9 mouse cellular contexts compared by ENCODE assay signal in the genomic region with DNA sequence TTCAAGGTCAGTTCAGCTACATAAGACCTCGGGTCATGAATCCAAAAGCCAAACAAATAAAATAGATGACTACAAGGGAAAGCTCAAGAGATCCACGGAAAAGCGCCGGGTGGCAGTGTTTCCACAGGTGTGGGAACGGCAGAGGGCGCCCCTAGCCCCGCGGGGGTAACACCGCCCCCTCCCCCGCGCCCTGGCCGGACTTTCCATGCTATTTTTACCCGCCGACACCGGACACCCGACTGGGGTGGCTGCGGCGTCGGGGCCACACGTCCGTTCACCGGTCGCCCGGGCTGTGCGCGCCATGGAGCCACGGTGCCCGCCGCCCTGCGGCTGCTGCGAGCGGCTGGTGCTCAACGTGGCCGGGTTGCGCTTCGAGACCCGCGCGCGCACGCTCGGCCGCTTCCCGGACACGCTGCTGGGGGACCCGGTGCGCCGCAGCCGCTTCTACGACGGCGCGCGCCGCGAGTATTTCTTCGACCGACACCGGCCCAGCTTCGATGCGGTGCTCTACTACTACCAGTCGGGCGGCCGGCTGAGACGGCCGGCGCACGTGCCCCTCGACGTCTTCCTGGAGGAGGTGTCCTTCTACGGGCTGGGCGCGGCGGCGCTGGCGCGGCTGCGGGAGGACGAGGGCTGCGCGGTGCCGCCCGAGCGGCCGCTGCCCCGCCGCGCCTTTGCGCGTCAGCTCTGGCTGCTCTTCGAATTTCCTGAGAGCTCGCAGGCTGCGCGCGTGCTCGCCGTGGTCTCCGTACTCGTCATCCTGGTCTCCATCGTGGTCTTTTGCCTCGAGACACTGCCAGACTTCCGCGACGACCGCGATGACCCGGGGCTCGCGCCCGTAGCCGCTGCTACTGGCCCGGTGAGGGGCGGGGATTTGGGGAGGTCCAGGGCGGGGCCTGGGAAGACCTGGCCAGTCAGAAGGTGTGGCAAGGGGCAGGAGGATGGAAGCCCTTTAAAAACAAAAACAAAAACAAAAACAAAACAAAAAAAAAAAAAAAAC. TPM values are rescaled to one million over a fixed set of nuclear protein-coding genes. Genes with fewer than 3 reads are reported as not detected.
DNase-seq lines count a peak whose midpoint lies in the region; ATAC-seq and TF ChIP-seq lines count a peak whose summit lies in the region.
"Had no signal": no experiment of that assay in that cellular context is flagged by ENCODE, and none has a peak within 500 bp of the region (broad histone marks: within the 10 kb centered on the region; RNA-seq: fewer than 3 reads in every experiment).

No protein-coding gene starts in this region.

- intact Hi-C loops in heart, postnatal 10 days (cut with DNase I), result loop anchor here (5.0 kb wide), 1 partner anchor 156 kb away; no protein-coding TSS in a partner anchor
- intact Hi-C loops in left cerebral cortex, postnatal 36 days (cut with DNase I), result no loop called here

- H3K4me2 ChIP-seq in embryonic facial prominence, embryonic 14.5 days (ENCODE audit: low read depth, low read length), result peak overlapping the region; percentile 64
- peak overlapping the region; percentile 63 for H3K4me2 ChIP-seq in limb, embryonic 12.5 days
- H3K4me2 ChIP-seq in neural tube, embryonic 11.5 days (ENCODE audit: low read depth), result peak overlapping the region; percentile 32

- peak overlapping the region; percentile 58 for H3K9ac ChIP-seq in embryonic facial prominence, embryonic 14.5 days (ENCODE audit: low read depth, low read length)
- H3K9ac ChIP-seq in limb, embryonic 12.5 days (replicated peaks), result peak overlapping the region; percentile 56
- no peak overlapping the region for H3K9ac ChIP-seq in neural tube, embryonic 11.5 days (ENCODE audit: low read length)

- H3K27ac ChIP-seq in cerebellum, adult 2 months (ENCODE audit: insufficient read depth, low read length), result no peak overlapping the region
- H3K27ac ChIP-seq in embryonic facial prominence, embryonic 14.5 days (replicated peaks; ENCODE audit: low read depth, low read length), result no peak overlapping the region
- H3K27ac ChIP-seq in limb, embryonic 12.5 days, result no peak overlapping the region
- no peak overlapping the region for H3K27ac ChIP-seq in neural tube, embryonic 11.5 days (ENCODE audit: low read depth, low read length)

- WGBS in cerebellum, adult 2 months, result 2% methylated on average over 113 of the region's 114 CpGs
- WGBS in embryonic facial prominence, embryonic 14.5 days, result 2% methylated on average over 58 of the region's 114 CpGs
- WGBS in limb, embryonic 12.5 days, result 1% methylated on average over 97 of the region's 114 CpGs
- WGBS in neural tube, embryonic 11.5 days, result 2% methylated on average over 114 of the region's 114 CpGs

- no peaks in the 10 kb centered on the region for H3K36me3 ChIP-seq in embryonic facial prominence, embryonic 14.5 days (ENCODE audit: control insufficient read depth, insufficient read depth, low read length)
- no peaks in the 10 kb centered on the region for H3K36me3 ChIP-seq in limb, embryonic 12.5 days
- H3K36me3 ChIP-seq in neural tube, embryonic 11.5 days (ENCODE audit: control insufficient read depth, insufficient read depth, low read length), result no peaks in the 10 kb centered on the region

- no peak for TF ChIP-seq POLR2A in cerebellum, adult 2 months (IDR thresholded peaks at IDR 0.05; ENCODE audit: borderline replicate concordance, insufficient read depth, low read length)

- H3K27me3 ChIP-seq in cerebellum, adult 2 months (ENCODE audit: control insufficient read depth, insufficient read depth, low read length), result peaks cover 6% of the 10 kb centered on the region; the same call in 1 of the 2 replicates
- H3K27me3 ChIP-seq in embryonic facial prominence, embryonic 14.5 days (replicated peaks; ENCODE audit: control insufficient read depth, insufficient read depth, low read length), result peaks cover 66% of the 10 kb centered on the region
- peaks cover 68% of the 10 kb centered on the region for H3K27me3 ChIP-seq in limb, embryonic 12.5 days
- H3K27me3 ChIP-seq in neural tube, embryonic 11.5 days (ENCODE audit: control insufficient read depth, insufficient read depth, low read length), result peaks cover 63% of the 10 kb centered on the region

- no peak for DNase-seq in cerebellum, adult 2 months
- DNase-seq in cerebellum, adult 11 months, result no peak
- DNase-seq in embryonic facial prominence, embryonic 14.5 days (ENCODE audit: low spot score), result peak; percentile 12
- peak; percentile 50 to 66 for DNase-seq in heart, postnatal 10 days
- DNase-seq in neural tube, embryonic 11.5 days (ENCODE audit: low spot score), result no peak
- no peak for DNase-seq in left cerebral cortex, postnatal 36 days (ENCODE audit: low spot score in 2 of 2)
- DNase-seq in ovary, adult 18-20 months (ENCODE audit: low spot score), result no peak

- no peaks in the 10 kb centered on the region; the same call in 1 of the 2 replicates for H3K4me1 ChIP-seq in cerebellum, adult 2 months (ENCODE audit: control insufficient read depth, insufficient read depth, low read length)
- H3K4me1 ChIP-seq in embryonic facial prominence, embryonic 14.5 days (ENCODE audit: control insufficient read depth, insufficient read depth, low read length), result peaks cover 10% of the 10 kb centered on the region; the same call in 1 of the 2 replicates
- H3K4me1 ChIP-seq in limb, embryonic 12.5 days (replicated peaks), result peaks cover 9% of the 10 kb centered on the region; the same call in 1 of the 2 replicates
- no peaks in the 10 kb centered on the region for H3K4me1 ChIP-seq in neural tube, embryonic 11.5 days (ENCODE audit: control insufficient read depth, insufficient read depth, low read length)

- peak overlapping the region; percentile 44 for H3K4me3 ChIP-seq in cerebellum, adult 2 months (replicated peaks; ENCODE audit: insufficient read depth, low read depth, low read length)
- peak overlapping the region; percentile 45 for H3K4me3 ChIP-seq in embryonic facial prominence, embryonic 14.5 days (ENCODE audit: low read depth, low read length)
- peak overlapping the region; percentile 44 for H3K4me3 ChIP-seq in limb, embryonic 12.5 days (replicated peaks)
- peak overlapping the region; percentile 30 for H3K4me3 ChIP-seq in neural tube, embryonic 11.5 days (ENCODE audit: low read depth, low read length)

- ATAC-seq in embryonic facial prominence, embryonic 14.5 days (ENCODE audit: low read depth), result peak; percentile 8; the same call in 1 of the 2 replicates
- ATAC-seq in limb, embryonic 12.5 days (ENCODE audit: insufficient number of reproducible peaks, insufficient read depth, low FRiP score, low TSS enrichment, low read depth), result no peak
- ATAC-seq in neural tube, embryonic 11.5 days (ENCODE audit: insufficient read depth, low FRiP score, low TSS enrichment), result no peak

- H3K9me3 ChIP-seq in embryonic facial prominence, embryonic 14.5 days (ENCODE audit: control insufficient read depth, low read length), result no peaks in the 10 kb centered on the region
- H3K9me3 ChIP-seq in limb, embryonic 12.5 days, result 0 out of 2 replicates have a peak, but pooled peaks cover 5% of the 10 kb centered on the region
- H3K9me3 ChIP-seq in neural tube, embryonic 11.5 days (ENCODE audit: control insufficient read depth, low read length), result no peaks in the 10 kb centered on the region

- no peak for TF ChIP-seq CTCF in cerebellum, adult 2 months (IDR thresholded peaks at IDR 0.05; ENCODE audit: borderline replicate concordance, insufficient read depth, low read depth, low read length)

RNA-seq across cellular contexts. Expression of gene Kcna7, which starts 1.0 kb away (rescaled TPM):
- polyA plus RNA-seq in cerebellum, adult 2 months (2012; rRNA removed), result not detected in 2 replicates
- 0.24 TPM in 1 of 2 replicates, not detected in the other for polyA plus RNA-seq in embryonic facial prominence, embryonic 14.5 days (2014; fragmentation: Nextera tagmentation; extraction: Ambion mirVana)
- under 1 TPM; 0.41 to 0.79 TPM for total RNA-seq in heart, postnatal 10 days (2021)
- 0.13 and 0.18 TPM in 2 replicates for polyA plus RNA-seq in limb, embryonic 12.5 days (2016; fragmentation: Nextera tagmentation; extraction: Ambion mirVana)
- 0.20 TPM in 1 of 2 replicates, not detected in the other for polyA plus RNA-seq in neural tube, embryonic 11.5 days (2014; fragmentation: Nextera tagmentation; extraction: Ambion mirVana)
- total RNA-seq in left cerebral cortex, postnatal 36 days (2021), result not detected

RNA-seq across cellular contexts. Expression of gene Ntf5, which starts 7.0 kb away (rescaled TPM):
- polyA plus RNA-seq in cerebellum, adult 2 months (2012; rRNA removed), result 0.07 and 0.29 TPM in 2 replicates
- 3.0 and 3.1 TPM in 2 replicates for polyA plus RNA-seq in embryonic facial prominence, embryonic 14.5 days (2014; fragmentation: Nextera tagmentation; extraction: Ambion mirVana)
- under 1 TPM; 0.22 to 0.26 TPM for total RNA-seq in heart, postnatal 10 days (2021)
- 3.9 and 5.6 TPM in 2 replicates for polyA plus RNA-seq in limb, embryonic 12.5 days (2016; fragmentation: Nextera tagmentation; extraction: Ambion mirVana)
- 1.2 and 1.6 TPM in 2 replicates for polyA plus RNA-seq in neural tube, embryonic 11.5 days (2014; fragmentation: Nextera tagmentation; extraction: Ambion mirVana)
- total RNA-seq in left cerebral cortex, postnatal 36 days (2021), result not detected

RNA-seq across cellular contexts. Expression of gene Snrnp70, which starts 10.9 kb away (rescaled TPM):
- polyA plus RNA-seq in cerebellum, adult 2 months (2012; rRNA removed), result 807 and 849 TPM in 2 replicates
- 56.5 and 61.1 TPM in 2 replicates for polyA plus RNA-seq in embryonic facial prominence, embryonic 14.5 days (2014; fragmentation: Nextera tagmentation; extraction: Ambion mirVana)
- 100 to 1,000 TPM; 146 to 161 TPM for total RNA-seq in heart, postnatal 10 days (2021)
- polyA plus RNA-seq in limb, embryonic 12.5 days (2016; fragmentation: Nextera tagmentation; extraction: Ambion mirVana), result 341 and 347 TPM in 2 replicates
- polyA plus RNA-seq in neural tube, embryonic 11.5 days (2014; fragmentation: Nextera tagmentation; extraction: Ambion mirVana), result 66.4 and 74.1 TPM in 2 replicates
- total RNA-seq in left cerebral cortex, postnatal 36 days (2021), result 100 to 1,000 TPM; 273 to 486 TPM

RNA-seq across cellular contexts. Expression of gene Lhb, which starts 14.2 kb away (rescaled TPM):
- 0.59 and 1.1 TPM in 2 replicates for polyA plus RNA-seq in cerebellum, adult 2 months (2012; rRNA removed)
- 1.4 TPM in 1 of 2 replicates, not detected in the other for polyA plus RNA-seq in embryonic facial prominence, embryonic 14.5 days (2014; fragmentation: Nextera tagmentation; extraction: Ambion mirVana)
- not detected for total RNA-seq in heart, postnatal 10 days (2021)
- 0.33 TPM in 1 of 2 replicates, not detected in the other for polyA plus RNA-seq in limb, embryonic 12.5 days (2016; fragmentation: Nextera tagmentation; extraction: Ambion mirVana)
- not detected in 2 replicates for polyA plus RNA-seq in neural tube, embryonic 11.5 days (2014; fragmentation: Nextera tagmentation; extraction: Ambion mirVana)
- not detected for total RNA-seq in left cerebral cortex, postnatal 36 days (2021)
- polyA plus RNA-seq: large intestine, adult 2 months had no signal

RNA-seq across cellular contexts. Expression of gene Gys1, which starts 28.2 kb away (rescaled TPM):
- 24.4 and 24.8 TPM in 2 replicates for polyA plus RNA-seq in cerebellum, adult 2 months (2012; rRNA removed)
- polyA plus RNA-seq in embryonic facial prominence, embryonic 14.5 days (2014; fragmentation: Nextera tagmentation; extraction: Ambion mirVana), result 39.3 TPM in 2 replicates
- 10 to 100 TPM; 74.6 to 79.0 TPM for total RNA-seq in heart, postnatal 10 days (2021)
- polyA plus RNA-seq in limb, embryonic 12.5 days (2016; fragmentation: Nextera tagmentation; extraction: Ambion mirVana), result 45.2 and 46.2 TPM in 2 replicates
- 32.8 and 37.2 TPM in 2 replicates for polyA plus RNA-seq in neural tube, embryonic 11.5 days (2014; fragmentation: Nextera tagmentation; extraction: Ambion mirVana)
- total RNA-seq in left cerebral cortex, postnatal 36 days (2021), result 10 to 100 TPM; 14.1 to 16.9 TPM

Comparison
In these comparisons a context has a peak if more than half of its experiments do, and no peak if none do; other contexts are left out.
1. DNase-seq: peak in embryonic facial prominence, embryonic 14.5 days (single experiment) and heart, postnatal 10 days (2 of 2); none in cerebellum, adult 2 months (0 of 2), cerebellum, adult 11 months (single experiment), neural tube, embryonic 11.5 days (single experiment), left cerebral cortex, postnatal 36 days (0 of 2) and ovary, adult 18-20 months (single experiment).
2. Peak in every context shown above with its lines, with median percentiles within 50 percentile points of each other: H3K4me3 ChIP-seq and H3K4me2 ChIP-seq.